Mouse (Mus musculus) heart, postnatal 14 days (tissue): Measurements from ENCODE around the gene Npm1. TPM values are rescaled to one million over a fixed set of nuclear protein-coding genes. Genes with fewer than 3 reads are reported as not detected.

Experiments used
- DNase-seq, 2 experiments: peaks; one replicate each; pipeline ENCODE4 v3.0.0; 2021 to 2022
- intact Hi-C: fragments of 180-260 bp; cut with DNase I; formaldehyde crosslinking; loops from one replicate; pipeline ENCODE4 v1.15.1; 2025
- long read RNA-seq, 2 experiments: library from polyadenylated mRNA; stranded (forward); transcript quantifications; one replicate each; pipeline ENCODE4 v2.0.0; 2021
- total RNA-seq, 2 experiments: library from RNA; stranded (reverse); gene quantifications; 2 replicates each; pipeline ENCODE4 v1.2.3; 2021

Gene Npm1
- total RNA-seq = 100 to 1,000 TPM; 136 to 152 TPM
- long read RNA-seq, experiment 1, transcript Npm1-201 (11 exons, 1,633 nt) = major isoform, 131 of 146 reads
- long read RNA-seq, experiment 1, transcript Npm1-204 (10 exons, 1,157 nt) = minor isoform, 9 of 146 reads
- long read RNA-seq, experiment 1, partial matches to known transcripts = 2 of 146 reads
- long read RNA-seq, experiment 1, other reads (novel, unspliced or antisense) = 4 of 146 reads
- long read RNA-seq, experiment 2, transcript Npm1-204 (10 exons, 1,157 nt) = minor isoform, 5 of 102 reads
- long read RNA-seq, experiment 2, transcript Npm1-201 (11 exons, 1,633 nt) = major isoform, 92 of 102 reads
- long read RNA-seq, experiment 2, partial matches to known transcripts = 1 of 102 reads
- long read RNA-seq, experiment 2, other reads (novel, unspliced or antisense) = 4 of 102 reads

GRCm38 (mm10) chr11:33162998-33163506 is at the start of gene Npm1:
Gene Npm1, minus strand, starts transcription at chr11:33163206.
- DNase-seq = peak; percentile 99
- intact Hi-C loops = loop anchor here (5.0 kb wide), 1 partner anchor 626 kb away; no protein-coding TSS in a partner anchor

GRCm38 (mm10) chr11:33207411-33207810 is 44.4 kb upstream of the Npm1 start:
- no peak for DNase-seq
- intact Hi-C loops = no loop called here

DNA sequence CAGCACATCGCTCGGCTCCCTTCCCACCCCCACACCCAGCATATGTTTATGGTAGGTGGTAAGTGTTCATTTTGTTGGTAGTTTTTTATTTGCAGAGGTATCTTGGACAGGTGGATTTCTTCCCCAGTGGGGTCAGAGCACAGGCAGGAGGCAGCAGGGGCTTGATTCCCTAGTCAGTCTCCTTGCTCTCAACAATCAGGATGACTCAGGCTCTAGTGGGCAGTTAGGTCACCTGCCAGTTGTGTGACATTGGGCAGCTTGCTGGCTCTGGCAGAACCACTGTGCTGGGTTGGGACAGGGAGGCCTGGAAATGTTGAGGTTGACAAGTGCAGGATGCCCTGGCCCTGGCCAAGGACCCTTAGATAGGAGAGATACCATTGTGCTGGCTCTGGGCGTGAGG is 42.0 kb upstream of the Npm1 start:
- DNase-seq = no peak
- intact Hi-C loops = no loop called here

DNA sequence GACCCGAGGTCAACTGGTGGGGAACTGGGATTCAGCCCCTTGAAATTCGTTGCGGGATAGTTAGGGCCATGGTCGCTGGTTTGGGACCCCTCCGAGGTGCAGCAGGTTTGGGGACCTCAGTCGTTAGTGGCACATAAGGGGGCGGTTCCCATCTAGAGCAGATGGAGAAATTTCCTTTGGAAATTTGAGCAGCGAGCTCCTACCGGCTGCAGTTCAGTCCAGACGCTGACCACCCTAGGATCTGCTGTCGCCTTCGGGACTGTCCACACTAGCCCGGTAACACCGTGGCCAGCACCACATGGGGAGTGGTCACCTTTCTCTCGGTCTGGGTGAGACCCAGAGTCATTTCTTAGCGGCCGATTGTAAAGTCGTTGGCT is 41.3 kb upstream of the Npm1 start:
- intact Hi-C loops = no loop called here
- DNase-seq = peak in 1 of 2 experiments; percentile 20

- intact Hi-C loops = no loop called here
Measured at GRCm38 (mm10) chr11:33203383-33204328, 40.6 kb upstream of the Npm1 start, which contains the start of gene Tlx3. Gene Tlx3, minus strand, starts transcription at chr11:33203589.

DNA sequence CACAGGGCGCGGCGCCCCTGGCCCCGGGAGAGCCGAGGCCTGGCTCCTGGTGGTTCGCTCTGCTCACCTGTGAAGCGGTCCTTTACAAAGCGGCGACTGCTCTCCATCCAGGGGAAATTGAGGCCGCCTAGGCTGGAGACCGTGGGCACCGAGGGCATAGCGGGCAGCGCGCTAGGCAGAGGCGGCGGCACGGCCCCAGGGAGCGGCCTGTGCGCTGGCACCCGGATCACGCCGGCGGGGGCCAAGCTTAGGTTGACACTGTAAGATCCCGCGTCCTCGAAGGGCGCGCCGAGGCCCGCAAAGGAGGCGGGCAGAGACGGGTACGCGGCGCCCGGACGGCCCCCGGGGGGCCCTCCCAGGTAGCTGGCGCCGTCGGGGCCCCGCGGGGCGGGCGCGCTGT is 40.0 kb upstream of the Npm1 start:
- no peak for DNase-seq
- intact Hi-C loops = no loop called here

More at GRCm38 (mm10) chr11:33203383-33204328, 40.6 kb upstream of the Npm1 start, which contains the start of gene Tlx3:
- DNase-seq = peak; percentile 36 to 39

- no peak for DNase-seq
- intact Hi-C loops = no loop called here
Measured at GRCm38 (mm10) chr11:33202296-33202695, 39.3 kb upstream of the Npm1 start.

DNA sequence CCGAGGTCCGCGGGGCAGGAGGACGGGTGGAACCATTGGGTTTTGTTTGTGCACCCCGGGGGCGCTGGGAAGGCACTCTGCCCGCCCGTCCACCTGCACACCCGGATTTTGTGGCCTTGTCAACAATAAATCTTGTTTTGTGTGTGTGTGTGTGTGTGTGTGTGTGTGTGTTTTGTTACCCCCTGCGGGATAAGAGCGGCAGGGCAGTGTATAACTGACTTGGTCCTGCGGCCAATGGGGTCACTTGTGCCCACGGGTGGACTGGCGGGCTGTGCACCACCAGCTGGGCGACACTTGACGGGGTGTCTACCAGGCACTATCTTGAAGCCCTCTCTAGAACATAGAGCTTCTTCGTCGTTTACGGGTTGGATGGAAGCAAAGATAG is 38.6 kb upstream of the Npm1 start:
- no peak for DNase-seq
- intact Hi-C loops = loop anchor here (2.0 kb wide), 1 partner anchor 35 kb away; no protein-coding TSS in a partner anchor

GRCm38 (mm10) chr11:33200764-33201625 is 38.0 kb upstream of the Npm1 start:
- intact Hi-C loops = loop anchor here (2.0 kb wide), 1 partner anchor 34 kb away; no protein-coding TSS in a partner anchor
- peak; percentile 43 to 44 for DNase-seq

- peak; percentile 23 to 32 for DNase-seq
- intact Hi-C loops = loop anchor here (2.0 kb wide), 1 partner anchor 33 kb away; no protein-coding TSS in a partner anchor
Measured at GRCm38 (mm10) chr11:33199906-33200763, 37.1 kb upstream of the Npm1 start.

- intact Hi-C loops = no loop called here
Measured at GRCm38 (mm10) chr11:33199117-33199514, 36.1 kb upstream of the Npm1 start.

DNA sequence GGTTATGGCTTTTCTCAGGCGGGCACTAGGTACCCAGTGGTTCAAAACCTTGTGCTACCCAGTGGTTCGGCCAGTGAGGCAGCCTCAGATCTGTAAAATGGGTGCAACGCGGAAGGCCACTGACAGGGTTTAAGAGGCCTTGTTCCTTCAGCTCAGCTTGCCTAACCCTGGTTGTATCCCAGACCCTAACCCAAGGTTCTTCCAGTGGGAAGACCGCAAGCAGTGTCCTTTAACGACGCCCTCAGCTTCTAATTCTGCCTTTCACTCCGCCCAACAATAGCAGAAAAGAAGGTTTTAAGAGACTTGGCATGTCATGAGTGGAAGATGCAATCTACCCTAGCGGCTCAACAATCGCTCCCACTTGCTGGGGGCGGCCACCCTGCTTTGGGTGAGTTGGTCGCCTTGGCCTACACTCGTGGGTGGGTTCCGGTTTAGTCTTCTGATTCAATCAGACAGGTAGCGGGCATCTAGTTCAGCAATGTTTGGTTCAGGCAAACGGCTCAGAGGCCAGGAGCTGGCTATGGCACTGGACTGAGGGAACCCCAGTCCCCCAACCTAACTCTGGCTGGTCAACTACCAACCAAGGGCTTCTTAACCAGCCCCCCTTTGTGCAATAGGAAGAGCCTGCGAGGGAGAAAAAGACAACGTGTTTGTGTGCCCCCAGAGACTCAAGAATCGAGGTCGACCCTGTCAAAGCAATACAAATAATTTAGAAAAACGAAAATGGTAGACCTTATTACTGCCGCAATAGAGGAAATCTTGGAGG is 35.5 kb upstream of the Npm1 start:
- DNase-seq = no peak
- intact Hi-C loops = no loop called here

More at GRCm38 (mm10) chr11:33199117-33199514, 36.1 kb upstream of the Npm1 start:
- DNase-seq = no peak

GRCm38 (mm10) chr11:33197673-33198072 is 34.7 kb upstream of the Npm1 start:
- no peak for DNase-seq
- intact Hi-C loops = no loop called here

DNA sequence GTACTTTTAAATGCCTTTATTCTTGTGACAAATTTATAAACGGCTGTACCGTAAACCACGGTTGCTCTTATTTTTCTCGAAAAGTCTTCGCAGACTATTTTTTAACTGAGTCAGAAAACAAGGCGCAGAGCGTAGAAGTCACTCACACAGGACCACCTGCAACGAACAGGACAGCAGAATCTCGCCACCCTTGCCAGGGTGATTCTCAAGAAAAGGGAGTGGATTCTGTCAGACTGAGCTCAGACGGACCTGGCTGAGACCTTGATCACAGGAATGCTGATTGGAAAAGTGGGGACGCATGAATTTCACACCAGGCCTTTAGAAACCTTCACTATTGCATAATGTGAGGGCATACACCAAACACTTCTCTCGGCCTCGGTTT is 34.1 kb upstream of the Npm1 start:
- intact Hi-C loops = no loop called here

GRCm38 (mm10) chr11:33196447-33197132 is 33.6 kb upstream of the Npm1 start:
- intact Hi-C loops = no loop called here
- no peak for DNase-seq

More for the DNA sequence above, 34.1 kb upstream of the Npm1 start:
- DNase-seq = no peak

- DNase-seq = no peak
- intact Hi-C loops = no loop called here
Measured at GRCm38 (mm10) chr11:33195531-33196446, 32.8 kb upstream of the Npm1 start.
